Mouse (Mus musculus) fibroblast of lung, adult 2 months (primary cell): Measurements from ENCODE around the gene Slain2.
"Not testable (repeated sequence)": the region's sequence is repeated elsewhere in the genome, so short reads cannot be mapped to it uniquely, and the experiment has no call there.

ENCODE experiments used
- DNase-seq: peaks from one replicate; pipeline ENCODE4 v3.0.0-alpha.2; 2011; ENCODE audit warnings: low read depth

Gene Slain2

GRCm38 (mm10) chr5:73013611-73014287 lies 99.6 kb downstream of the Slain2 start:
- not testable (repeated sequence) for DNase-seq

GRCm38 (mm10) chr5:73014745-73015144 lies 100.6 kb downstream of the Slain2 start:
- no peak for DNase-seq

GRCm38 (mm10) chr5:73023801-73024200 lies 109.7 kb downstream of the Slain2 start:
- DNase-seq, result no peak
